Mouse (Mus musculus): Measurements from ENCODE around the gene Rpl4.
"Not testable (repeated sequence)": the region's sequence is repeated elsewhere in the genome, so short reads cannot be mapped to it uniquely, and the experiment has no call there.

Gene Rpl4

GRCm38 (mm10) chr9:64197524-64197923, 24.3 kb downstream of the Rpl4 start:
- no peak for DNase-seq (ENCODE audit: low spot score in 2 of 2)

DNA sequence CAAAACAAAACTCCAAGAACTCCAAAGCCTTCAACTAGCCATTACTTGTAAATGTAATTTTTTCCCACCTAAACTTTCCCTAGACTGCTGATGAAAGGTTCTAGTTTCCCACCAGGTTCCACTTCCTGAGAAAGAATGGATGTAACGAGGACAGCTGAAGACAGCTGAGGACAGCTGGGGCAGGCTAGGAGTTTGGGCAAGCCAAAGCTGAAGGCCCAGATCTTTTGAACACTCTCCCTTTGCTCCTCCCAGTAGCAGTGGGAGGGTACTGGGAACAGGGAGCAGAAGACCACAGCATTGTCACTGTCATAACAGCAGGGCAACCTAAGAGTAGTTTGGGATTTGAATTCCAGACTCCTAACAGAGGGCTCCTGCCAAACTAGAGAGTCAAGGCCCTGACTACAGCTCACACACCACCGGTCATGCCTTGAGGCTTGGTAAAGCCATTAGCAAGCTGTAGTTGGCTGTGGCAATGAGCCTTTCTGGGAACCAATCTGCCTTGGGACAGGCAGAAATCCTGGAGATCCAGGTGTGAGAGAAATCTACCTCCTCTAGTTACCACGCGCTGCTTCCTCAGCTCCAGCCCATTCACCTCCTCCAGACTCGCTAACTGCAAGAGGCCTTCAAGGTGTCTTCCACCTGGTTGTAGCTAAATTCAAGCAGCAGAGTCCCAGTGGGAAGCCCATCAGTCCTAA, 25.0 kb downstream of the Rpl4 start:
- no peak for DNase-seq (ENCODE audit: low spot score in 2 of 2)

DNA sequence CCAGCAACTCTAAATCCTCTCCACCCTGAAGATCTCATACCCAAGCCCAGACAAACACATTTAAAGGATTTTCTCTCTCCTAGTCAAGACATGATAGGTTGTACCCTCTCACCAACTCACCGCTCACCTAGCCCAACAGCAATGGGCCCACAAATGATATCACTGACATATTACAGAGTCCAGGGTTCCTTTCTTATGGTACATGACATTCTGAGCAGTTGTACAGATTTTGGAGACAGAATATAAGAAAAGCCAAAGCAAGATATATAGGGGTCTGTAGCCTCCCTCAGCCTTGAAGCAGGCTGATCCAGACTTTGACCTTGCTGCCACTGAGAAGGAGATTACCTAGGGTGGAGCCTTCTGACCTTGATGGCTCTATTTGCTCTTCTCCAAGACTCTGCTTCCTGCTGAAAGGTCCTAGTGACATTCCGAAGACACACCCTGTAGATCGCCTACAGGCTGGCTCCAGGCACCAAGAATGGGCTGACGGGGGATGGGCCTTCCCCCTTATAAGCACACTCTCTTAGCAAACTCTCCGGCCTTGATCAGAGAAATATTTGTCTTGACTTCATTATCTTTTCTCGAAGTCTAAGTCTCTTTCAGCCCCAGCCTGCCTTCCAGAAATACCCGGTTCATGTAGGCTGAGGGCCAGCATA, 25.7 kb downstream of the Rpl4 start:
- not testable (repeated sequence) for DNase-seq (ENCODE audit: low spot score in 2 of 2)

DNA sequence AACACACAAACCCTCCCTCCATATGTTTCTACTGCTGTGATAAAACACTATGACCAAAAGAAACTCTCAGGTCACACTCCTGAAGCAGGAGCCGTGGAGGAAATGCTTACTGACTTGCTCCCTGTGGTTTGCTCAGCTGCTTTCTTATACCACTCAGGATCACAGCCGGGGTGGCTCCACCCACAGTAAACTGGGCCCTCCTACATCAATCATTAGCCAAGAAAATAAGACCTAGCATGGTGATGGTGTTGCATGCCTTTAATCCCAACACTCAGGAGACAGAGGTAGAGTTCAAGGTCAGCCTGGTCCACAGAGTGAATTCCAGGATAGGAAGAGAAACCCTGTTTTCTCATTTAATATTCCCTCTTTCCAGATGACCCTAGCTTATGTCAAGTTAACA, 26.7 kb downstream of the Rpl4 start:
- no peak for DNase-seq (ENCODE audit: low spot score in 2 of 2)

GRCm38 (mm10) chr9:64202331-64202730, 29.2 kb downstream of the Rpl4 start:
- DNase-seq (ENCODE audit: low spot score in 2 of 2), result no peak

- DNase-seq (ENCODE audit: low spot score in 2 of 2), result no peak
These were observed 29.7 kb downstream of the Rpl4 start for GRCm38 (mm10) chr9:64202866-64203265.

DNA sequence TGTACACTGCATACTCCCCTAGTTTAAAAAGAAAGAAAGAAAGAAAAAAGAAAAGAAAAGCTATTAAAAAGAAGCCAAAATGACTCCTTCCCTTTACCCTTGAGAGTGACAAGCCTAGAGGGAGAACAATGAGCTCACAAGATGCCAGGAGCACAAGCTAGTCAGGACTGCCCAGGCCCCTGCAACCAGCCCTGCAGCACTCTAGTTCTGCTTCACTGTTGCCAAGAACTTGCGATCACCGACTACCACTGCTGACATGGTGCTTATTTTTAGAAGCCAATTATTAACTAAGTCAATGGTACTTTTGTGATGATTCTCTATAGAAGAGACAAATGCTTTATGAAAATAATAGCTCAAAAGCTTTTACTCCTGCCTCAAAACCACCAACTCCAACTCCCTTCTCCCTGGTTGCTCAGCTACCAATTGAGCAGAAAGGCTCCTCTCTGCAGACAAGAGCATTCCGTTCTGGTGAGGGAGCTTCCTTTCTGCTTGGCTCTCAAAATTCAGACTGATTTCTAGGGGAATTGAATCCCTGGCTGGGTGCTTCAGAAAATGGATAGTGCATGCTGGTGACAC, 34.4 kb downstream of the Rpl4 start:
- no peak for DNase-seq (ENCODE audit: low spot score in 2 of 2)

- no peak for DNase-seq (ENCODE audit: low spot score in 2 of 2)
These were observed 41.3 kb downstream of the Rpl4 start for GRCm38 (mm10) chr9:64214452-64214851.

GRCm38 (mm10) chr9:64216090-64216489, 42.9 kb downstream of the Rpl4 start:
- DNase-seq (ENCODE audit: low spot score in 2 of 2), result no peak

GRCm38 (mm10) chr9:64216641-64217040, 43.5 kb downstream of the Rpl4 start:
- no peak for DNase-seq (ENCODE audit: low spot score in 2 of 2)

DNA sequence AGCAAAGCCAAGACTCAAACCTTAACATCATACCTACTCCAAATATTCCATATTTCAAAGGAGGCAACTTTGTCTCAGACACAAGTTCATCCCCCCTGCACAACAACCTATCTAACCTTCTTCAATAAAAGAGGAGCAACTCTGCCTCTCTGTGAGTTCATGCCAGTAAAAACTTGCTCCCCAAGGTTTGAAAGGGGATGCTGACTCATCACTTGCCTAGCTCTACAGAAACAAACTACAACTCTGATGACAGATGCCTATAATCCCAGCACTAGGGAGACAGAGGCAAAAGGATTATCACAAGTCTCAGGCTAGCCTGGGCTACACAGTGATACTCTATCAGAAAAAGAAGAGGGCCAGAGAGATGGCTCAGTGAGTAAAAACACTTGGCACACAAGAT, 44.7 kb downstream of the Rpl4 start:
- DNase-seq (ENCODE audit: low spot score in 2 of 2), result no peak

GRCm38 (mm10) chr9:64219305-64219704, 46.1 kb downstream of the Rpl4 start:
- no peak for DNase-seq (ENCODE audit: low spot score in 2 of 2)

- no peak for DNase-seq (ENCODE audit: low spot score in 2 of 2)
These were observed 46.7 kb downstream of the Rpl4 start for GRCm38 (mm10) chr9:64219772-64220420.

DNA sequence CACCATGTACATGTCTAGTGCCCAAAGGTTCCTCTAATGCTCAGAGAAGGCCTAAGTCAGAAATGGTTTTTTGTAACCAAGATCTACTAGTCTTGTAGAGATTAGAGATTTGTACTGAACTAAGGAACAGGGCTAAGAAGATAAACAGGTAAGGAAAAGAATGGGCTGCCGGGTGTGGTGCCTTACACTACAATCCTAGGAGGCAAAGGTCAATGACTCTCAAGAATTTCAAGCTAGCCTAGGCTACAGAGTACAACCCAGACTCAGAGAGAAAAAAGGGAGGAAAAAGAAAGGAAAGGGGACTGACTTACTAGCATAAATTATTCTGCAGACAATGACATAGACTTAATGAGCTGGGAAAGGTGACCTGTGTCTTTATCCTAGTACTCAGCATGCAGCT, 47.4 kb downstream of the Rpl4 start:
- no peak for DNase-seq (ENCODE audit: low spot score in 2 of 2)

GRCm38 (mm10) chr9:64221480-64221879, 48.3 kb downstream of the Rpl4 start:
- DNase-seq (ENCODE audit: low spot score in 2 of 2), result no peak

- no peak for DNase-seq (ENCODE audit: low spot score in 2 of 2)
These were observed 48.9 kb downstream of the Rpl4 start for GRCm38 (mm10) chr9:64222098-64222497.

GRCm38 (mm10) chr9:64225805-64226204, 52.6 kb downstream of the Rpl4 start:
- no peak for DNase-seq (ENCODE audit: low spot score in 2 of 2)

DNA sequence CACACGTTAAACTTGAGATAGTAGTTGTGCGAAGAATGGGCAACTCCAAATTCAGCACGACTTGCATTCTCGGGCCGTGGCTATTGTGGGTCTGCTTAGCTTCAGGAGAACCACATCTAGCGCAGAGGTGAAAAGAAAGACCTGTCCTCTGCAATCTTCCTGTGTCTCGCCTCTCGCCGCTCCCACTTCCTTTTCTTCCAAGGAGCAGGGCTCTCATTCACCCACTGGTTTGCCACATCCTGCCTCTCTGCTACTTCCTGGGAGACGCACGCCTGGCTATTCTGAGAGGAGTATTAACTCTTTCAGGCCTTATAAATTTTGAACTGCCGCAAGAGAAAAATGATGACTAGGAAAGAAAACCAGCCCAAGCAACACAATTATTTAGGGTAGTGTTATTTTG, 54.6 kb downstream of the Rpl4 start:
- DNase-seq (ENCODE audit: low spot score in 2 of 2), result peak; percentile 5 to 14
